ENCODE assay signal across 7 mouse cellular contexts in the genomic region with DNA sequence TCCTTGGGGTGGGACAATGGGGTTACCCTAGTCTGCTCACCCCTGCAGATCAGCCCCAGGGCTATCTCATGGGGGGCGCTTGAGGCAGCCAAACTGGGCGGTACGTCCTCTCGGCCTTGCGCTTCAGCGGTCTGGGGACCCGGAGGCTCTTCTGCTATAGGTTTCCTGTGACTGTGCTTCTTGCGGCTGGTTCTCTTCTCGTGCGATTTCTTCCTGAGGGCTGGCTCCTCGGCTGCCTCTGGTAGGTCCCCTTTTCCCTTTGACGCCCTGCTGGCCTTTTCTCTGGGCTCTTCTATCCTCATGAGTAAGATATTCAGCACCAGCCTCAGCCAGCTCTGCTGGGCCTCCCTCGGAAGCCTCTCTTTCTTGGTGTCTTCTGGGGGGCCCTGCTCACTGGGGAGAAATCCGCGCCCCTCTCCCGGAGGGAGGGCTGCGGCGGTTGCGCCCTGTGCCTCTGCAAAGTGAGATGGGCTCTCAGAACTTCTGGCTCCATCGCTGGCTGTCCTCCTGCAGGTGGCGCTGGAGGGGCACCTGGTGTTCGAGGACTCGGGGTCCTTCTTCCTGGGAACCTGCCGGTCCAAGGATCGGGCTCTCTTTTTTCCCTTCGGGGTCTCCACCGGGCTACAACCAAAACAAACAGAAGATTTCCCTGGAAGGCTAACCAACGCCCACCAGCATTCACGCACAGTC. TPM values are rescaled to one million over a fixed set of nuclear protein-coding genes. Genes with fewer than 3 reads are reported as not detected.
DNase-seq lines count a peak whose midpoint lies in the region; ATAC-seq and TF ChIP-seq lines count a peak whose summit lies in the region.

No protein-coding gene starts in this region.

- H3K36me3 ChIP-seq in heart, postnatal 0 days (replicated peaks; ENCODE audit: control insufficient read depth, insufficient read depth, low read length): no peaks in the 10 kb centered on the region
- H3K36me3 ChIP-seq in megakaryocyte, embryonic 14.5 days (replicated peaks; ENCODE audit: low read length): no peaks in the 10 kb centered on the region
- no peaks in the 10 kb centered on the region for H3K36me3 ChIP-seq in stomach, embryonic 14.5 days (ENCODE audit: control insufficient read depth, insufficient read depth, low read length)

- DNase-seq in urinary bladder, postnatal 36 days (ENCODE audit: low spot score in 2 of 2): peak; percentile 35 to 39
- no peak for DNase-seq in urinary bladder, adult 18-20 months (ENCODE audit: low spot score in 2 of 2)
- peak; percentile 46 for DNase-seq in heart, postnatal 0 days (ENCODE audit: low spot score)
- DNase-seq in kidney, postnatal 25 days: peak; percentile 76 to 79

- H3K27ac ChIP-seq in cortical plate, adult 2 months (ENCODE audit: insufficient read depth, low read length): no peak overlapping the region
- H3K27ac ChIP-seq in heart, postnatal 0 days (ENCODE audit: low read depth): no peak overlapping the region
- no peak overlapping the region for H3K27ac ChIP-seq in stomach, embryonic 14.5 days (ENCODE audit: low read length)

- no peak for TF ChIP-seq POLR2A in cortical plate, adult 2 months (IDR thresholded peaks at IDR 0.05; ENCODE audit: extremely low read depth, insufficient read depth, low read length)

- peaks cover 7% of the 10 kb centered on the region for H3K4me1 ChIP-seq in cortical plate, adult 2 months (ENCODE audit: control insufficient read depth, insufficient read depth, low read length)
- H3K4me1 ChIP-seq in heart, postnatal 0 days (ENCODE audit: control insufficient read depth, insufficient read depth): no peaks in the 10 kb centered on the region
- H3K4me1 ChIP-seq in megakaryocyte, embryonic 14.5 days: peaks cover 38% of the 10 kb centered on the region
- H3K4me1 ChIP-seq in stomach, embryonic 14.5 days (ENCODE audit: control insufficient read depth, insufficient read depth, low read length): peaks cover 6% of the 10 kb centered on the region; the same call in 1 of the 2 replicates

- peak; percentile 31; the same call in 1 of the 2 replicates for ATAC-seq in heart, postnatal 0 days (ENCODE audit: insufficient read depth, low read depth)
- ATAC-seq in stomach, embryonic 14.5 days (ENCODE audit: insufficient number of reproducible peaks, insufficient read depth, low FRiP score, low read depth): no peak

- H3K9ac ChIP-seq in heart, postnatal 0 days (replicated peaks; ENCODE audit: low read depth, low read length): no peak overlapping the region; the same call in 1 of the 2 replicates
- H3K9ac ChIP-seq in stomach, embryonic 14.5 days (replicated peaks; ENCODE audit: low read depth, low read length): no peak overlapping the region

- H3K4me3 ChIP-seq in cortical plate, adult 2 months (ENCODE audit: insufficient read depth, low read length): no peak overlapping the region
- peak overlapping the region; percentile 21 for H3K4me3 ChIP-seq in heart, postnatal 0 days (ENCODE audit: low read depth, low read length)
- peak overlapping the region; percentile 80 for H3K4me3 ChIP-seq in megakaryocyte, embryonic 14.5 days (replicated peaks)
- peak overlapping the region; percentile 1; the same call in 1 of the 2 replicates for H3K4me3 ChIP-seq in stomach, embryonic 14.5 days (ENCODE audit: low read depth, low read length)

- H3K4me2 ChIP-seq in heart, postnatal 0 days (ENCODE audit: low read depth, low read length): peak overlapping the region; percentile 49
- peak overlapping the region; percentile 41 for H3K4me2 ChIP-seq in stomach, embryonic 14.5 days (replicated peaks; ENCODE audit: low read depth, low read length)

- TF ChIP-seq EP300 in heart, postnatal 0 days (IDR thresholded peaks at IDR 0.05; ENCODE audit: low read depth): no peak

- WGBS in heart, postnatal 0 days: 6% methylated on average over 29 of the region's 29 CpGs
- 8% methylated on average over 29 of the region's 29 CpGs for WGBS in stomach, embryonic 14.5 days

- H3K9me3 ChIP-seq in heart, postnatal 0 days (replicated peaks; ENCODE audit: control insufficient read depth, low read length): no peaks in the 10 kb centered on the region
- no peaks in the 10 kb centered on the region for H3K9me3 ChIP-seq in megakaryocyte, embryonic 14.5 days
- H3K9me3 ChIP-seq in stomach, embryonic 14.5 days (ENCODE audit: control insufficient read depth, low read depth, low read length): no peaks in the 10 kb centered on the region

- peaks cover 10% of the 10 kb centered on the region for H3K27me3 ChIP-seq in heart, postnatal 0 days (ENCODE audit: control insufficient read depth, insufficient read depth, low read length)
- peaks cover 43% of the 10 kb centered on the region for H3K27me3 ChIP-seq in megakaryocyte, embryonic 14.5 days (replicated peaks)
- H3K27me3 ChIP-seq in stomach, embryonic 14.5 days (ENCODE audit: control insufficient read depth, insufficient read depth, low read length): no peaks in the 10 kb centered on the region

- 0 out of 2 replicates have a peak, but pooled peaks have one; percentile 18 for TF ChIP-seq CTCF in cortical plate, adult 2 months (IDR thresholded peaks at IDR 0.05; ENCODE audit: extremely low read depth, insufficient read depth, low read length)
- TF ChIP-seq CTCF in heart, postnatal 0 days (IDR thresholded peaks at IDR 0.05; ENCODE audit: low read depth): peak; percentile 53

RNA-seq across cellular contexts. Expression of a gene that starts 5.7 kb away (rescaled TPM):
- 7.6 and 7.9 TPM in 2 replicates for polyA plus RNA-seq in cortical plate, adult 2 months (2012; rRNA removed)
- not detected in 2 replicates for total RNA-seq in heart, postnatal 0 days (2014; rRNA removed; ENCODE audit: low replicate concordance)
- 0.03 TPM in 2 replicates for polyA plus RNA-seq in heart, postnatal 0 days (2015; fragmentation: Nextera tagmentation; extraction: Ambion mirVana)
- polyA plus RNA-seq in megakaryocyte, embryonic 14.5 days (2012; ENCODE audit: insufficient read depth, low replicate concordance): not detected in 2 replicates
- polyA plus RNA-seq in stomach, embryonic 14.5 days (2014; fragmentation: Nextera tagmentation; extraction: Ambion mirVana): 0.27 and 0.36 TPM in 2 replicates

RNA-seq across cellular contexts. Expression of a gene that starts 34.2 kb away (rescaled TPM):
- not detected in 2 replicates for polyA plus RNA-seq in cortical plate, adult 2 months (2012; rRNA removed)
- not detected in 2 replicates for total RNA-seq in heart, postnatal 0 days (2014; rRNA removed; ENCODE audit: low replicate concordance)
- not detected in 2 replicates for polyA plus RNA-seq in heart, postnatal 0 days (2015; fragmentation: Nextera tagmentation; extraction: Ambion mirVana)
- polyA plus RNA-seq in megakaryocyte, embryonic 14.5 days (2012; ENCODE audit: insufficient read depth, low replicate concordance): not detected in 2 replicates
- 0.39 TPM in 1 of 2 replicates, not detected in the other for polyA plus RNA-seq in stomach, embryonic 14.5 days (2014; fragmentation: Nextera tagmentation; extraction: Ambion mirVana)

RNA-seq across cellular contexts. Expression of a gene that starts 42.4 kb away (rescaled TPM):
- 46.5 and 50.0 TPM in 2 replicates for polyA plus RNA-seq in cortical plate, adult 2 months (2012; rRNA removed)
- 32.3 and 41.5 TPM in 2 replicates for total RNA-seq in heart, postnatal 0 days (2014; rRNA removed; ENCODE audit: low replicate concordance)
- polyA plus RNA-seq in heart, postnatal 0 days (2015; fragmentation: Nextera tagmentation; extraction: Ambion mirVana): 33.3 and 35.3 TPM in 2 replicates
- polyA plus RNA-seq in megakaryocyte, embryonic 14.5 days (2012; ENCODE audit: insufficient read depth, low replicate concordance): 27.8 and 60.1 TPM in 2 replicates
- polyA plus RNA-seq in stomach, embryonic 14.5 days (2014; fragmentation: Nextera tagmentation; extraction: Ambion mirVana): 75.9 and 78.8 TPM in 2 replicates

RNA-seq across cellular contexts. Expression of a gene that starts 51.2 kb away (rescaled TPM):
- 0.32 and 0.40 TPM in 2 replicates for polyA plus RNA-seq in cortical plate, adult 2 months (2012; rRNA removed)
- total RNA-seq in heart, postnatal 0 days (2014; rRNA removed; ENCODE audit: low replicate concordance): not detected in 2 replicates
- 0.03 and 0.04 TPM in 2 replicates for polyA plus RNA-seq in heart, postnatal 0 days (2015; fragmentation: Nextera tagmentation; extraction: Ambion mirVana)
- 0.10 TPM in 1 of 2 replicates, not detected in the other for polyA plus RNA-seq in megakaryocyte, embryonic 14.5 days (2012; ENCODE audit: insufficient read depth, low replicate concordance)
- 0.07 TPM in 1 of 2 replicates, not detected in the other for polyA plus RNA-seq in stomach, embryonic 14.5 days (2014; fragmentation: Nextera tagmentation; extraction: Ambion mirVana)

Comparison
In these comparisons a context has a peak if more than half of its experiments do, and no peak if none do; other contexts are left out.
1. DNase-seq: peak in urinary bladder, postnatal 36 days (2 of 2), heart, postnatal 0 days (single experiment) and kidney, postnatal 25 days (2 of 2); none in urinary bladder, adult 18-20 months (0 of 2).